Mouse (Mus musculus): Measurements from ENCODE around the gene Ralgapa2.

Ralgapa2 gene

DNA sequence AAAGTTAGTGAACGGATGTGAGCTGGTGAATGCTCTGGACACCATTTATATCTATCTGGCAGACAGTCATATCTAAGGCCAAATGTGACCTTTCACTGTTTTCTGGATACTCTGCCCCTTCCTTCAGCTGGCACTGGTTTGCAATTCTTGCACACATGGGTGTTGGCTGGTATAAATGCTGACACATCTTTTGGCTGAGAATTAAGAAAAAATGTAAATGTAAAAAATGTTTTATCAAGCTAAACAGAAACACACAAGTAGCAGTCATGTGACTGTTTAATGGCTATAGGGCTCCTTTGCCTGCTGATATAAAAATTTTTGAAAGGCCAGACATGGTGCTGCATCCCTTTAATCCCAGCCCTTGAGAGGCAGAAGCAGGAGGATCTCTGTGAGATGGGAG is 13.0 kb downstream of the Ralgapa2 start:
- in situ Hi-C loops (cut with MboI; ENCODE audit: low sequenced_read_pairs) = no loop called here

DNA sequence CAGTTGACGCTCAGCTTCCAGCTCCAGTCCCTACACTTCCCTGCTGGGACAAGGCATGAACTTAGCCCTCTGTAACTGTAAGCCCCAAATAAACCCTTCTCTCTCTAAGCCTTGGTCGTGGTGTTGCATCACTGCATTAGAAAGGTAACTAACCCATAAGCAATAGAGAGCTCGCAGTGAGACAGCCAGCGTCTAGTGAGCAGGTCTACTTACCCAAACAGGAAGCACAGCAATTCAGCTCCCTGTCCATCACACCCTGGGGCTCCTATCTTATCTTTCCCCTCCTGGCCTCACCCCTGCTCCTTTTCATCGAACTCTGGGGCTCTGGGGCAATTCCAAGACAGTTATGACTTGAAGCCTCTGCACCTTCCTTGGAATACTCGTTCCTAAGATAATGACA is 13.8 kb downstream of the Ralgapa2 start:
- in situ Hi-C loops (cut with MboI; ENCODE audit: low sequenced_read_pairs) = no loop called here

DNA sequence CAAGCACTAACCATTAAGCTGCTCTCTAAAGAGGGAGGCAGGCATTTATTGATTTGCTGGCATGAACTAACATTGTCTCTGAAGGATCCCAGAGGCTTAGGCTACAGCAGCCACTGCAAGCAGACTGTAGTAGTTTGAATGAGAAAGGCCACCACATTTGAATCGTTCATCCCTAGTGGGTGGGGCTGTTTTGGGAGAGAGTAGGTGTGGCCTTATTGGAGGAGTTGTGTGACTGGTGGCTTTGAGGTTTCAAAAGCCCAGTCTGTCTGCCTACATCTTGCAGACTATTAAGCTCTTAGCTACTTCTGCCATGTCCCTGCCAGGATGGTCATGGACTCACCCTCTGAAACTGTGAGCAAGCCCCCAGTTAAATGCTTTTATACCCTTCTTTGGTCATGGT is 15.1 kb downstream of the Ralgapa2 start:
- in situ Hi-C loops (cut with MboI; ENCODE audit: low sequenced_read_pairs) = no loop called here

DNA sequence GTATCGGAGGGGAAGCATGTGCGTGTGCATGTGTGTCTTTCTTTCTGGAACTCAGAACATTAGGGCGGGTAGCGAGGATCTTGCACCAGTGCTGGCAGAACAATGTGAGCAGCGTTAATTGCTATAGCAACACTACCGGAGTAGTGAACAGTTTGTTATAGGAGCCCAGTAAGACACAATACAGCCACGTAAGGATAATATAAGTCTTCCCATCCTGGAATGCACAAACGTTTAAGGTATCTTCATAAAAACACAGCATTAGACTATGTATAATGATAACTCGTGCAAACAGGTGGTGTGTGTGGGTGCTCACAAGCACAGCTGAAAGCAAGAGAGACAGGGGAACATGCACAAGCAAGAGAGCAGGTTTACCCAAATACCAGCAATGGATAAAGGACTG is 16.4 kb downstream of the Ralgapa2 start:
- in situ Hi-C loops (cut with MboI; ENCODE audit: low sequenced_read_pairs) = no loop called here

DNA sequence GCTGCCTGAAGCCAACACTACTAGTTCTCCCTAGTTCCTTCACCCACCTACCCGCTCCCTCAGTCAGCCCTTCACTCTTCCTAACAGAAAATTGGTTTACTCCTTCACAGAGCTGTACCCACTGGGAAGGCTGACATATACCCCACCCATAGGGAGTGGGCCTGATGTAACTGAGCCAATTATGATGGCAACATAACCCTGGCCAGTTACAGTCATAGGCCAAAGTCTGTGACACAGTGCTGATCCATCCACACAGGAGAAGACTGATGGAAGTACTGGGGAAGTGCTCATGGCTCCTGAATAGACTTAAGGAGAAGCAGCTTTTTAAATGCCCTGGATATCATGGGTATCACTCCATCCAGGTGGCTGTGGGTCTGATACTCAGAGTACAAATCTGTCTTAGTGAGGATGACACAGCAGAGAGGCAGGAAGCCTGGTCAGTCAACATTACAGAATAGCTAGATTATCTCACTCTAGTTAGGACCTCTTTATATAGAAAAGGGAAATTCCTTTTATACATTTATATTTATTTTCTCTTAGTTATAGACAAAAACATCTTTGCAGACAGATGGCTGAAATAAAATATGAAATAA is 18.7 kb downstream of the Ralgapa2 start:
- in situ Hi-C loops (cut with MboI; ENCODE audit: low sequenced_read_pairs) = no loop called here

DNA sequence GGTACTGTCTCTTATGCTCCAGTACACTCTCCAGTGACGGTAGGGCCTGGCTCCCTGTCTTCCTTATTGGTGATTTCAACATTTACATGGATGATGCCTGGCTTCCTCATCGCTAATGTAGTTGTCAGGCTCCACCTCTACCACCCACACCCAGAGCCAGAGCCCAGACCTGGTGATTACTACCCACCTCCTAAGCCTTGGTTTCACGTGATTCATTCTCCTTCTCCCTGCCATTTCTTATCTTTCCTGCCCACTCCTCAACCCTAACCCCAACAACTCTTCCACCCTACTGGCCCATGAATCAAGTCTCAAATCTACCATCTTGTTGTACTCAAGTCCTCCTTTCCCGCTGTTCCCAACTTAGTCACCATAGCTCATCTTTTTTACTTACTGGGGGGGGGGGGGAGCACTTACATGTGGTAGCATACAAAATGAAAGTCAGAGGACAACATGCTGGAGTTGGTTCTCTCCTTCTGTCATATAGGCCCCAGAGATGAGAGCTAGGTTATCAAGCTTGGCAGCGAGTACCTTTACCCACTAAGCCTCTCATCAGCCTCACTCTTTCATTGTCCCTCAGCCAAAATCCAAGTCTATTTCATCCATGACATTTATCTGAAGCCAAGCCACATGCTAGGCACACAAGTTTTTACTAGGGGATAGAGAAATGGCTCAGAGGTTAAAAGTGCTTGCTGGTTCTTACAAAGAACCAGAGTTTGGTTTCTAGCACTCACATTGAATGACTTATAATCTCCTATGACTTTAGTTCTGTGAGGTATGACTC is 20.1 kb downstream of the Ralgapa2 start:
- in situ Hi-C loops (cut with MboI; ENCODE audit: low sequenced_read_pairs) = no loop called here

DNA sequence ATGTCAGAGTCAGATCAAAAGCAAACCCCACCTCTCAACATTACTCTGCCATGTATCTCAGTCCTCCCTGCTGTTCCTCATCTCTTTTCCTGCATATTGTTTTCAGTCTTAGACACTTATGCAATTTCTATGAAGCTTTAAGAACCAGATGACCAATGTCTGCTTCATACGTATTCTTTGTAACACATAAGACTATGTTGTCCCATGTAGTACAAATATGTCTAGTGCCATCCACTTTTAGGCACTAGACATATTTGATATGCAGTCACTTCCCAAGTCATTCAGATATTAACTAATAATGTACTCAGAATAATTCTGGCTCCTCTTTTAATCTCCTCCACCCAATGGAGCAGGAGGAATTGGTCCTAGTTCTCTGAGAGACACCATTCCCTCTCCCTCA is 21.2 kb downstream of the Ralgapa2 start:
- in situ Hi-C loops (cut with MboI; ENCODE audit: low sequenced_read_pairs) = no loop called here

DNA sequence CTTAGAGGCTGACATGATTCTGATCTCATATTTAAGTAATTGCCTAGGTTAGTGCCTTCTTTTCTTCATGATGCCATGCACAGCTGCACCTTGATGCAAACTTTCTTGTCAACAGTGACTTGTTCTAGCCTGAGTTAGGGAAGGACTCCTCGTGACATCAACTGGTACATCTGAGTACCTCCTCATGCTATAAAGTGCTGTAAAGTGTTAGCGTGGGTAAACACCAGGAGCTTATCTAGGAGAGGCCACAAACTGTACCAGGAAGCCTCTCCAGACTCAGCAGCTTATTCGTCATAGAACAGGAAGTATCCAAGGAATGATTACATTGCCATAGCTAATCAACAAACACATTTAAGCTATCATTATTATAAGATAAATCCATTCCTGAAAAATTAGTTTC is 23.9 kb downstream of the Ralgapa2 start:
- in situ Hi-C loops (cut with MboI; ENCODE audit: low sequenced_read_pairs) = no loop called here

DNA sequence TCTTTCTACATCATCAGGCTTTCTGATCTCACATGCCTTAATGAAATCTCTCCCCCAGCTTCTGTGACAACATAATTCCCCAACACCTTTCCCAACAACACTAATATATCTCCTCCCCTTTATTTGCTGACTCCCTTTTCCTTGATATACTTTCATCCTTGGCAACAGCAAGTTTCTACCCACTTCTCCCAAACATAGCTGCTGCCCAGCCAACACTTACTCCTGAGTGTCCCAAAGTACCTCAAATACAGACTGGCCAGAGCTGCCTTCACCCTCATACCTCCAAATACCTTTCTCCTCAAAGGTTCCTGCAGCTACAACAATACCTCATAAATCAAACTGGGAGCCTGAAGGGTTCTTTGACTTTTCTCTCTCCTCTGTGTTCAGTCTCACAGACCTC is 29.3 kb downstream of the Ralgapa2 start:
- in situ Hi-C loops (cut with MboI; ENCODE audit: low sequenced_read_pairs) = no loop called here

DNA sequence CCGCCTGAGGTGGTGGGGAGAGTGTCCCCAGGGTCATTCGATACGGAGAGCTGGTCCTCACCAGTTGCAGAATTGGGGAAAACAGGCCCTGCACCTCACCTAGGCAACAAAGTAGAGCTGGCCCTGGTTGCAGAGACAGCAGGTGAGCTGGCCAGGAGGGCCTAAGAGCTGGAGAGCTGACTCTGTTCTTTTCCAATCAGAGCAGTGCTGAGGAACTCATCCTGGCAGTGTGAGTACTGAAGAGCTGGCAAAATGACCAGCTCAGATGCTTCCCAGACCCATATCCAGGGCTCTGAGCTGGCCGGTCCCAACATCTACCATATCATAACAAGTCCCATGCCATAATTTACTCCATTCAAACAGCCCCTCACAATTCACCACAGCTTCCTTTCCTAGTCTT is 34.7 kb downstream of the Ralgapa2 start:
- in situ Hi-C loops (cut with MboI; ENCODE audit: low sequenced_read_pairs) = no loop called here

DNA sequence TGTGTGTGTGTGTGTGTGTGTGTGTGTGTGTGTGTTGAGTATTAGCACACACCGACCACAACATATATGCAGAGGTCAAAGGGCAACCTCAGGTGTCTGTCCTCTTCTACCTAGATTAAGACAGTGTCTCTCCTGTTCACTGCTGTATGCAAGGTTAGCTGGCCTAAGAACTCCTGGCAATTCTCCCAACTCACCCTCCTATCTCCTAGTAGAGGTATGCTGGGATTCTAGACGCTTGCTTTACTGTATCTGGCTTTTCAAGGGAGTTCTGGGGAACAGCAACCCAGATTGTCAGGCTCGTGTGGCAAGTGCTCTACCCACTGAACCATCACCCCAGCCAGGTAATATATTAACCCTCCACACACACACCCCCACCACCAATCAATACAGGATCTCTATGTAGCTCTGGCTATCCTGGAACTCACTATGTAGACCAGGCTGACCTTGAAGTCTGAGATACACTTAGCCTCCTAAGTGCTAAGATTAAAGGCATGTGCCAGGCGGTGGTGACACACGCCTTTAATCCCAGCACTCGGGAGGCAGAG is 35.6 kb downstream of the Ralgapa2 start:
- in situ Hi-C loops (cut with MboI; ENCODE audit: low sequenced_read_pairs) = no loop called here

DNA sequence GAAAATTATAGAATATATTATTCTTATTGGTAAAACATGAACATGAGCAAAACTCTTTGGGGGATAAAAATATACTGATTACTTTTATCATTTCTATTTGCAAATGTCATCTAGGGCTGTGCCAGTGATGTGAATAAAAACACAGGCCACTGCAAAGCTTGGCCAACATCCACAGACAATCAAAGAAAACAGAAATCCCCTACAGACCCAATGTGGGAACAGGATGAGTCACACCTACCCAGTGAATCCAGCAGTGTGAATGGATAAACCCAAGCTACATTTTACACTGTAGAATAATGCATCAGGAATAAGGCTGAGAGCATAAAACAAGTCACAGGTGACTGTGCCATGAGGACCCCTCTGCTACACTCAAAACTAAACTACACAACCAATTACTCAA is 36.1 kb downstream of the Ralgapa2 start:
- in situ Hi-C loops (cut with MboI; ENCODE audit: low sequenced_read_pairs) = no loop called here

DNA sequence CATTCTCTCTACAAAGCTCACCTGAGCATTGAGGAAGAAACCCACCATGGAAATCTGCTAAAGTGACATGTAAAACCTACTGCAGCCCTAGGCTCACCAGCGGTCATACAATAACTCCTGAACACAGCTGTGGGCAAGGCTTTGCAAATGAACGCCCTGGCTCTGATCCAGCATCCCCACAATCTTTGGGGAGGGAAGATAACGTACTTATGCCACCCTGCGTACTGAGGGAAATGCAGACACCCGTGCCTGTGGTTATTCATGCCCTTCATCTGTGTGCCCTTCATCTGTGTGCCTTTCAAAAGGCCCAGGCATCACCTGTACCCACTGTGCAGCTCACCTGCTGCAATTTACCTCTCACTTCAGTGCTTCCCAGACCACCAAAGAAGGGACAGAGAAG is 41.2 kb downstream of the Ralgapa2 start:
- in situ Hi-C loops (cut with MboI; ENCODE audit: low sequenced_read_pairs) = loop anchor here (25.0 kb wide), 1 partner anchor 141 kb away; no protein-coding TSS in a partner anchor

DNA sequence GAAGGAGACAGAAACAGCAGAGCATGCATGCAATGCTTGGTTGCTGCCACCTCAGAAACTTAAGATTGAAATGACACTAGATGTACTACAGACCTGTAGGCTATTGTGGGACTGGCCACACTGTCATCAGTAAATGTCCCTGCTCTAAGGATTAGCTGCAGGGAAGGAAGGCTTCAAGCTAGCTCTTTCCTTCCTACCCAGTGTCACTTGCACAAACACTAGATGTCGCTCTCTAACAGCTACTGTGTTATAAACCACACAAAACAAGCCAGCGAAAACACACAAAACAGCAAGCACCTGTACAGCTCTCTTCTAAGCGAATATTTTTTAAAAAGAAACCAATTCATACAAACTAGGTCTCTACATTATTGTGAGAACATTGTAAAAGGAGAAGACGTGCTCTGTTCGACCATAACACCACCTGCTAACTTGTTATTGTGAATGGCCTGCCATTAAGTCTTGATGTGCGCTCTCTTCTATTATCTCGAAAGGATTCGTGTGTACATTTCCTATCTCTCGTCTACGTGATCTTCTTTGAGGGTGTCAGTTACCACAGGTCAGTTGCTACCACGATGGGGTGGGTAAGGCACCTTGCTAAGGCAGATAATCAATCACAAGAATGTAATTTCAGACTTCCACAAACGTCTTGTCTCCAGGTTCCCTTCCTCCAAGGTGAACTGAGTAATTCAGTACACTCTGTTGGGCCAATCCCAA is 42.3 kb downstream of the Ralgapa2 start:
- in situ Hi-C loops (cut with MboI; ENCODE audit: low sequenced_read_pairs) = loop anchor here (25.0 kb wide), 1 partner anchor 142 kb away; no protein-coding TSS in a partner anchor

DNA sequence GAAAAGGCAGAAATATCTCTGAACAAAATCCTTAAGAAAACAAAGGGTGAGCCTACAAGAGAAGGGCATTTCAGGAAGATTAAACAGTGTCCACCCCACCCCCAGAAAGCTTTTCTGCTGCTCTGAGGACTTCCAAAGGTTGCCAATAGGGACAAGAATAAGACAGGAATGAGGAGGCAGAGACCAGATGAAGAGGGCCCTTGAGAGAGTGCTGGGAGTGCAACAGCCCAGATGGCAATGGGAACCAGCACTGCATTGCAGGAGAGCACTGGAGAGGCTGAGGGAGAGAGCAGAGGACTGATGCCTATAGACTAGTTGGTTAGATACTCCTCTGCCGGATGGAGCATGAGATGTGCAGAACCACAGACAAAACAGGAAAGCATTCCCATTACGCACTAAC is 43.2 kb downstream of the Ralgapa2 start:
- in situ Hi-C loops (cut with MboI; ENCODE audit: low sequenced_read_pairs) = loop anchor here (25.0 kb wide), 1 partner anchor 143 kb away; no protein-coding TSS in a partner anchor

DNA sequence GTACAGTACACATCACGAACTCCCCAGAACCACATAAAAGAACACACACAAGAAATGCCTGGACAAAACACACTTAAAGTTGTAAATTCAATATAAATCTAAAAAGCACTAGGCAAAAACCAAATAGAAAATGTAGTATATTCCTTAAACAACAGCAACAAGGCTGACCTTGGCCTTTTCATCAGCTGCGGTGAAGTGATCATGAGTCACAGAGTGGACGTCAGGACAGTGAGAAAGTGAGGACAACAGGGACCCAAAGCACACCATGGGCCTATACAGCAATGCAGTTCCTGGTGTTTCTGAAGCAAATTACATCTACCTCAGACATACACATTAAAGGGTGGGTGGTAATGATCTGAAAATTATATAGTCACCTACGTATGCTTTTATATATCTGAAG is 44.1 kb downstream of the Ralgapa2 start:
- in situ Hi-C loops (cut with MboI; ENCODE audit: low sequenced_read_pairs) = loop anchor here (25.0 kb wide), 1 partner anchor 144 kb away; no protein-coding TSS in a partner anchor

DNA sequence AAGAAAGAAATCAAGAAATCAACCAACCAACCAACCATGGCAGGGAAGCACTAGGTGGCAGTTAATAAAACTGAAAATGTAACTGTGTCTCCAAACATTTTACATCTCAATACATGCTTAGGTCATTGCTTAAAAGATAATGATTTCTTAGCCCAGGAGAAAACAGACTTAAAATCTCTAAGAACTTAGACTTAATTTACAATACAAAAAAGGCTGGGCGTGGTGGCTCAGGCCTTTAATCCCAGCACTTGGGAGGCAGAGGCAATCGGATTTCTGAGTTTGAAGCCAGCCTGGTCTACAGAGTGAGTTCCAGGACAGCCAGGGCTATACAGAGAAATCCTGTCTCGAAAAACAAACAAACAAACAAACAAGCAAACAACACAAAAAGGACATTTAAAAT is 45.3 kb downstream of the Ralgapa2 start:
- in situ Hi-C loops (cut with MboI; ENCODE audit: low sequenced_read_pairs) = loop anchor here (25.0 kb wide), 1 partner anchor 145 kb away; no protein-coding TSS in a partner anchor

DNA sequence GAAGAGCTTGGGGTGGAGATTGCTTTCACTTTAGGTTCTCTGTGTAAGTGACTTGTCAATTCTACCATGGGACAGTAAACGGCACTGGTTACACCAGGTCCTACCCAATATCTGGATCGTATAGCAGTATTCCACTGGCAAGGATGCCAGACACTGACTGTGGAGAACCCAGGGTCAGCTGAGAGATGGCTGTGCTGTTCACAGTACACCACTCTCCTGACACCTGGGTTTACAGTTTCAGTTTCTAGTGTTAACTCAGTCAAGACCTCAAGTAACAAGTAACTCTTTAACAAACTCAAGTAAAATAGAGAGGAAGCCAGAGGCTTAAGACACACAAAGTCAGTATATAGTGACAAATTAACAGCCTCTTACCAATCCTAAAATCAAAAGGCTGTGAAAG is 54.6 kb downstream of the Ralgapa2 start:
- in situ Hi-C loops (cut with MboI; ENCODE audit: low sequenced_read_pairs) = loop anchor here (25.0 kb wide), 1 partner anchor 155 kb away; no protein-coding TSS in a partner anchor

DNA sequence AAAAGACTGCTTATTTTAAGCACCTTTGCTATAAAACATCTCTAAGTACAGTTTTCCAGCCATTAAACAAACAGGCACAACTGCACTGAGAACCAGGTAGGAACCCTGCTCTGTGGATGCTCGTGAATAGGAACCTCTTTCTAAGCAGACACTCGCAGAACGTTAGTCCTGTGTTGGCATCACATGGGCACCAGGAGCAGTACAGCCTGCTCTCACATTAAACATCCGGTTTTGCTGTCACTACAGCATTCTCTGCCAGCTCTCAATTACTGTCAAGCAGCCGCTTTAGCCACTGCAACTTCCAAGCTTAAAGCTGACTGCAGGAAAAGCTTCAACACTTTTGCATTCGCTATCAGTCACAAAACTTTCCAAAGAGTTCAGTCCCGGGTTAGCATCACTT is 55.5 kb downstream of the Ralgapa2 start:
- in situ Hi-C loops (cut with MboI; ENCODE audit: low sequenced_read_pairs) = loop anchor here (25.0 kb wide), 1 partner anchor 156 kb away; no protein-coding TSS in a partner anchor

DNA sequence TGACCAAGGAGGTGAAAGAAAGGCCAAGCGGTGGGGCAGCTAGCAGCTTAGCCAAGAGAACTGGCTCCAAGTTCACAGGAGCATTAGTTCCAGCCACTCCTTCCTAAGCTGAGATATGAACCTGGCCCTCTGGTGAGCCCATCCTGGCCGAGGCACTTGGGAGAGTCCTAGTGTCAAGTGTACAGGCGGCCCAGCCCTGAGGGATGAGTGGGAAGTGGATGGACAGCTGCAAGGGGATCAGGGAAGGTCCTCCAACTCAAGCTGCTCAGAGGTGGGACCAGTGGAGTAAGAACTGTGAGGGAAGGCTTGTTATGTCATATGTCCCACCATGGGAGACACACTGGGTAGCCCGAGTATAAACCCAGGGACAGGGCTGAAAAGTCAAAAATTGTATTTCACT is 56.1 kb downstream of the Ralgapa2 start:
- in situ Hi-C loops (cut with MboI; ENCODE audit: low sequenced_read_pairs) = loop anchor here (25.0 kb wide), 1 partner anchor 156 kb away; no protein-coding TSS in a partner anchor

DNA sequence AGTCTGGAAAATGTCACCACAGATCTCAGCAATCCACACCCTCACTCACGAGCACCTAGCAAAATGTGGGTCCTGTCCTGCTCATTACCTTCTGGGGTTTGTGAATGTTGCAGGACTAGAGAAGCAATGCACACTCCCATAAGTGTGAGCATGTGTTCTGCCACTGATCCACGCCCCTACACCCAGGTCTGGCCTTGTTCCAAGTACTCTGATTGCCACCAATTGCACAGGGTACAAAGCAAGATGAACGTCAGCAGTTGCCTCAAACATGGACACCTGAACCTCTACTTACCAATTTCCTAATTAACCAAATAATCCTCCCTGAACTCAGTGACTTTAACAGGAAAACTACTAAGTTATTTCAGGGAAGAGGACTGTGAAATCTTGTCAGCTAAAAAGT is 68.1 kb downstream of the Ralgapa2 start:
- in situ Hi-C loops (cut with MboI; ENCODE audit: low sequenced_read_pairs) = no loop called here

Data from CH12F3 (cell line).